Mouse (Mus musculus): ENCODE measurements around the gene Ypel1. TPM values are rescaled to one million over a fixed set of nuclear protein-coding genes. Genes with fewer than 3 reads are reported as not detected.

Ypel1 gene
- polyA plus RNA-seq, 1 experiment from 2014 or later, result 106 TPM

DNA sequence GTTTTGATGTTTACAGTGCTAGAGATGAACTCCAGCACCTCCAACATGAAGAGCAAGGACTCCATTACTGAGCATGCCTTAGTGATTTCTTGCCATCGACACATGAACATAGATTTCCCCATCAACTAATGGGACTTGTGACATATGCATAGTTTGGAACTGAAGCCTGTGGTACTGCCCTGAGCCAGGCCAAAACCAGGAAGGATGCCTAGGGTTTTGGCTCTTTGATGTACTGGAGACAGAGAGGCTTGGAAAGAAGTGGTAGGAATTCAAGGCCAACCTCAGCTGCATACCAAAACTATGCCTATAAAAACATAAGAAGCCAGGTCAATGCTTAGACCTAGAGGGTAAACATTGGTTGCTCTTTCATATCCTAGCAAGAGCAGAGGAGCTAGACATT, 19.6 kb upstream of the Ypel1 start:
- no peak for ATAC-seq (ENCODE audit: insufficient read depth, low FRiP score, low TSS enrichment)
- Histone ChIP-seq H3K9me3 (ENCODE audit: control insufficient read depth, low read length) (no peaks in the 10 kb centered on the region), H3K4me3 (ENCODE audit: low read depth, low read length) (no peak overlapping the region)

DNA sequence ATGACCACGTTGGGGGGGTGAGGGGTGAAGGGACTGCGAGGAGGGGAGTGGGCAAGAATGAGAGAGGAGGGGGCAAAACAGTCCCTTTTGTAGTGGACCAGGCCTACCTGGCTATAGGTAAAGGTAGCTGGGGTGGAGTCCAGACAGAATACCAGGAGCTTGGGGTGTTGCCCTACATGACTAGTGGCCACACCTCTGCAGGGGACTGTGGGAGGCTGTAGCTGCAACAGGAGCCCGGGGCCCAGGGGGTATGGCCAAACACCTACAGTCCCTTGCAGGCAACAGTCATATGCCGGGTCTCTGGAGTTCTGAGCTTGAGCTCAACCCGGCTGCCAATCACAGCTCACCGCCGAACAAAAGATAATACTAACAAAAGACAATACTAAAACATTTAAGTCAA, 17.4 kb upstream of the Ypel1 start:
- Histone ChIP-seq H3K4me3 (ENCODE audit: low read depth, low read length) (no peak overlapping the region), H3K27me3 (ENCODE audit: control insufficient read depth, insufficient read depth, low read length) (no peaks in the 10 kb centered on the region), H3K4me2 (ENCODE audit: low read depth) (no peak overlapping the region), H3K4me1 (ENCODE audit: control insufficient read depth, insufficient read depth, low read length) (peaks cover 2% of the 10 kb centered on the region; the same call in 1 of the 2 replicates), H3K27ac (ENCODE audit: low read depth, low read length) (no peak overlapping the region), H3K9me3 (ENCODE audit: control insufficient read depth, low read length) (no peaks in the 10 kb centered on the region), H3K9ac (ENCODE audit: low read length) (no peak overlapping the region), H3K36me3 (ENCODE audit: control insufficient read depth, insufficient read depth, low read length) (peaks cover 5% of the 10 kb centered on the region; the same call in 1 of the 2 replicates)
- ATAC-seq (ENCODE audit: insufficient read depth, low FRiP score, low TSS enrichment), result no peak
- DNase-seq (ENCODE audit: low spot score), result no peak
- 77% methylated on average over 7 of the region's 7 CpGs for WGBS

More for the DNA sequence above, 19.6 kb upstream of the Ypel1 start:
- peaks cover 5% of the 10 kb centered on the region; the same call in 1 of the 2 replicates for H3K36me3 ChIP-seq (ENCODE audit: control insufficient read depth, insufficient read depth, low read length)
- H3K9ac ChIP-seq (ENCODE audit: low read length), result no peak overlapping the region
- no peak overlapping the region for H3K4me2 ChIP-seq (ENCODE audit: low read depth)
- H3K4me1 ChIP-seq (ENCODE audit: control insufficient read depth, insufficient read depth, low read length), result no peaks in the 10 kb centered on the region
- no peak for DNase-seq (ENCODE audit: low spot score)
- 90% methylated on average over 1 of the region's 1 CpGs for WGBS
- no peaks in the 10 kb centered on the region for H3K27me3 ChIP-seq (ENCODE audit: control insufficient read depth, insufficient read depth, low read length)
- H3K27ac ChIP-seq (ENCODE audit: low read depth, low read length), result no peak overlapping the region

DNA sequence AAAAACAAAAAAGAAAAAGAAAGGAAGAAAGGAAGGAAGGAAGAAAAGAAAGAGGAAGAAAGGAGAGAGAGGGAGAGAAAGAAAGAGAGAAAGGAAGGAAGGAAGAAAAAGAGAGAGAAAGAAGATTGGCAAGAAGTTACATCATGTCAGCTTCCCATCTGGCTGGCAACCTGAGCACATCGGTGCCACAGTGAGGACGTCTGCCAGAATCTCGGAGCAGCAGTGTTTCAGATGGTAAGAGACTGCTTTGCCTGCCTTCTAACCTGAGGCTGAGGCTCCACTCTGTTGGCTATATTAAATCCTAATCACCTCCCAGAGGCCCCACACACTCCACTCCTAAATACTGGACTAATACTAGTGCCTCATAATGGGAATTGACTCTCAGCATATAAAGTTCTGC, 15.6 kb upstream of the Ypel1 start:
- WGBS, result 83% methylated on average over 3 of the region's 3 CpGs
- H3K4me2 ChIP-seq (ENCODE audit: low read depth), result no peak overlapping the region
- H3K4me3 ChIP-seq (ENCODE audit: low read depth, low read length), result no peak overlapping the region
- H3K9me3 ChIP-seq (ENCODE audit: control insufficient read depth, low read length), result no peaks in the 10 kb centered on the region
- H3K4me1 ChIP-seq (ENCODE audit: control insufficient read depth, insufficient read depth, low read length), result peaks cover 2% of the 10 kb centered on the region; the same call in 1 of the 2 replicates
- DNase-seq (ENCODE audit: low spot score) (no peak), ATAC-seq (ENCODE audit: insufficient read depth, low FRiP score, low TSS enrichment) (no peak)
- H3K9ac ChIP-seq (ENCODE audit: low read length), result no peak overlapping the region
- H3K27me3 ChIP-seq (ENCODE audit: control insufficient read depth, insufficient read depth, low read length), result no peaks in the 10 kb centered on the region
- H3K27ac ChIP-seq (ENCODE audit: low read depth, low read length), result no peak overlapping the region
- no peaks in the 10 kb centered on the region; the same call in 1 of the 2 replicates for H3K36me3 ChIP-seq (ENCODE audit: control insufficient read depth, insufficient read depth, low read length)

DNA sequence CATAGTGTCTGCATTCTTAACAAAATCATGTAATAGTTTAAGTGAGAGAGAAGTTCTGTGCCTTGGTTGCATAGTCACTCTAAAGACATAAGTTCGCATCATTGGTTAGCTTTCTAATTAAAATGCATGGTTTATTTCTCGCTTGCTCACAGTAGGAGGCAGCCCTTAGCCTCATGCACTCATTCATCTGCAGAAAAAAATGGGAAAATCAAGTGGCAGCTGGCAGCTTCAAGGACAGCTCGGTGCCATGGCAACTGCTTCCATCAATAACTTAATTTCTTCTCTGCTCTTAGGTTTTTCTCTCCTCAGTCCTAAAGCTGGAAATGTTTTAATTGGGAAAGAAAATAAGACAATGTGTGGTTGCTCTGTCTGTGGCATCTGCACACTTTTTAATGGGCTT, 13.9 kb upstream of the Ypel1 start:
- Histone ChIP-seq H3K4me3 (ENCODE audit: low read depth, low read length) (no peak overlapping the region), H3K9ac (ENCODE audit: low read length) (no peak overlapping the region), H3K27ac (ENCODE audit: low read depth, low read length) (no peak overlapping the region; the same call in 1 of the 2 replicates), H3K36me3 (ENCODE audit: control insufficient read depth, insufficient read depth, low read length) (no peaks in the 10 kb centered on the region), H3K4me2 (ENCODE audit: low read depth) (no peak overlapping the region), H3K27me3 (ENCODE audit: control insufficient read depth, insufficient read depth, low read length) (no peaks in the 10 kb centered on the region), H3K4me1 (ENCODE audit: control insufficient read depth, insufficient read depth, low read length) (peaks cover 2% of the 10 kb centered on the region; the same call in 1 of the 2 replicates), H3K9me3 (ENCODE audit: control insufficient read depth, low read length) (no peaks in the 10 kb centered on the region)
- DNase-seq (ENCODE audit: low spot score), result no peak
- 61% methylated on average over 3 of the region's 3 CpGs for WGBS
- no peak for ATAC-seq (ENCODE audit: insufficient read depth, low FRiP score, low TSS enrichment)

DNA sequence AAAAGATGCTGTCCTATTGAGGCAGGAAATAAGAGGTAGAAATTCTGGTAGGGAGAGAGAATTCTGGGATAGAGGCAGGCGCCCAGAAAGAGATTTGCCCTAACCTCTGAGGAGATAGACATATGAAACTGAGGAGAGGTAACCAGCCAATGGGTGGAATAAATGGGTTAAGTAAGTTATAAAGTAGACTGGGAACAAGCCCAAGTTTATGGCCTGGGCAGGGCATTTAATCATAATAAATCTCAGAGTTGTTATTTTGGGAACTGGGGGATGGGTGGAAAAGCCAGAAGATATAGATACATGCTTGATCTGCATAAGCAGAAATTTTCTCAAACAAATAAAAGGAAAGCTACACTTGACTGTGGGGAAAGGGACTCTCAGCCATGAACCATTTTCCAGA, 7.2 kb upstream of the Ypel1 start:
- no peak overlapping the region for H3K9ac ChIP-seq (ENCODE audit: low read length)
- H3K27ac ChIP-seq (ENCODE audit: low read depth, low read length), result no peak overlapping the region
- no peaks in the 10 kb centered on the region for H3K4me1 ChIP-seq (ENCODE audit: control insufficient read depth, insufficient read depth, low read length)
- no peak overlapping the region for H3K4me3 ChIP-seq (ENCODE audit: low read depth, low read length)
- 75% methylated on average over 1 of the region's 1 CpGs for whole genome bisulfite sequencing
- H3K4me2 ChIP-seq (ENCODE audit: low read depth), result no peak overlapping the region
- DNase-seq (ENCODE audit: low spot score) (no peak), ATAC-seq (ENCODE audit: insufficient read depth, low FRiP score, low TSS enrichment) (no peak)
- H3K27me3 ChIP-seq (ENCODE audit: control insufficient read depth, insufficient read depth, low read length), result no peaks in the 10 kb centered on the region
- no peaks in the 10 kb centered on the region for H3K9me3 ChIP-seq (ENCODE audit: control insufficient read depth, low read length)
- H3K36me3 ChIP-seq (ENCODE audit: control insufficient read depth, insufficient read depth, low read length), result no peaks in the 10 kb centered on the region

DNA sequence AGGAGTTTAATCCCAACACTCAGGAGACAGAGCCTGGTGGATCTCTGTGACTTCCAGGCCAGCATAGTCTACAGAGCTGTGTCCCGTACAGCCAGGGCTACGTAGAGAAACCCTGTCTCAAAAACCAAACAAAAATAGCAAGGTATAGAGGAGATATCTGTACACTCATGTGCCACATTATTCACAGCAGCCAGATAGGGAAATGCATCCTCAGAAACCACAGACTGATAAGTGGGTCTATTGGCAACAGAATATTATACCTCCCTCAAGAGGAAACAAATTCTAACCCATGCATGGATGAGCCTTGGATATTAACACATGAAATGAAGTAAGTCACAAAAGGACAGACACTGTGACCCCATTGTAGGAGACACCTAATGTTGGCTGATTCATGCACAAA, 1.9 kb upstream of the Ypel1 start:
- WGBS, result 90% methylated on average over 2 of the region's 2 CpGs
- no peak for ATAC-seq (ENCODE audit: insufficient read depth, low FRiP score, low TSS enrichment)

DNA sequence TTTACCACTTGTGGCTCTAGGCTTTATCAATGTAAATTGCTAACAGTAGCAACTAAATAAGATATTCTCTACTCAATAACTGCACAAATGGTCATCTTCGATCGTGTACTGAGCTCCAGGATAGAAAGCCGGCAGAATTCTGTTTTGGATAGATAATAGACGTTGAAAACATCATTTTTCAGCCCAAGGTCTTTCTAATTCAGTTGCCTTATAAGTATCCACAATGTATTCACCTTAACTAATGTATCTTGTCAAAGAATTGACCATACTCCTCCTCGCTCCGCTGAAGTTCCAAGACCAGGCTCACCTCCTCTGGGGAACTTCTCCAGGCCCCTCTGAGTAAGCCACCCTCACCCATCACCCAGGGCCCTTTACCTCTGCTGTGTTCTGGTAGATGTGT, 1.2 kb downstream of the Ypel1 start:
- H3K4me1 ChIP-seq (ENCODE audit: control insufficient read depth, insufficient read depth, low read length), result peaks cover 4% of the 10 kb centered on the region; the same call in 1 of the 2 replicates
- no peaks in the 10 kb centered on the region for H3K27me3 ChIP-seq (ENCODE audit: control insufficient read depth, insufficient read depth, low read length)
- peak overlapping the region; percentile 75 for H3K4me3 ChIP-seq (ENCODE audit: low read depth, low read length)
- WGBS, result 54% methylated on average over 6 of the region's 6 CpGs
- peak overlapping the region; percentile 71 for H3K4me2 ChIP-seq (ENCODE audit: low read depth)
- ATAC-seq (ENCODE audit: insufficient read depth, low FRiP score, low TSS enrichment), result no peak
- H3K27ac ChIP-seq (ENCODE audit: low read depth, low read length), result no peak overlapping the region
- peaks cover 12% of the 10 kb centered on the region for H3K36me3 ChIP-seq (ENCODE audit: control insufficient read depth, insufficient read depth, low read length)
- H3K9me3 ChIP-seq (ENCODE audit: control insufficient read depth, low read length), result no peaks in the 10 kb centered on the region
- DNase-seq (ENCODE audit: low spot score), result no peak
- H3K9ac ChIP-seq (ENCODE audit: low read length), result peak overlapping the region; percentile 88

More for the DNA sequence above, 1.9 kb upstream of the Ypel1 start:
- Histone ChIP-seq H3K4me2 (ENCODE audit: low read depth) (no peak overlapping the region), H3K27ac (ENCODE audit: low read depth, low read length) (no peak overlapping the region), H3K36me3 (ENCODE audit: control insufficient read depth, insufficient read depth, low read length) (no peaks in the 10 kb centered on the region), H3K27me3 (ENCODE audit: control insufficient read depth, insufficient read depth, low read length) (no peaks in the 10 kb centered on the region), H3K9ac (ENCODE audit: low read length) (no peak overlapping the region), H3K4me1 (ENCODE audit: control insufficient read depth, insufficient read depth, low read length) (peaks cover 4% of the 10 kb centered on the region; the same call in 1 of the 2 replicates), H3K4me3 (ENCODE audit: low read depth, low read length) (no peak overlapping the region), H3K9me3 (ENCODE audit: control insufficient read depth, low read length) (no peaks in the 10 kb centered on the region)
- DNase-seq (ENCODE audit: low spot score), result no peak

DNA sequence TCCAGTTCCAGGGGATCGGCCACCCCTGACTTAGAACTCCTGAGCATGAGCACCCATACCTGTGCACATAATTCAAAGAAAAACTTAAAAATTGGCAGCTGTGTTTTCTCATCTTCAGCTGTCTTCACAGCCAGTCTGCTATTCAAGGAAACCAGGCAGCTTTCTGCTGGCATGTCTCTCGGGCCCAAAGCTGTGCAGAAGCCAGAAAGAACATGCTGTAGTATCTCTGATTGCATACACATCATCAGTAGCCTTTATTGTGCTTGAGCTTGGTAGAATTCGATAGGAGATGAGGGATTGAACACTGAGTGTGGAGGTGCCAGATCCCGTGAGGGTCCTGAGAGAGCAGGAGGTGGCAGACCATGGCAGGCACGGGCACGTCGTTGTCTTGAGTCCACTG, 3.5 kb downstream of the Ypel1 start:
- no peak overlapping the region for H3K9ac ChIP-seq (ENCODE audit: low read length)
- no peaks in the 10 kb centered on the region for H3K9me3 ChIP-seq (ENCODE audit: control insufficient read depth, low read length)
- 94% methylated on average over 7 of the region's 7 CpGs for WGBS
- ATAC-seq (ENCODE audit: insufficient read depth, low FRiP score, low TSS enrichment), result no peak
- no peak overlapping the region for H3K27ac ChIP-seq (ENCODE audit: low read depth, low read length)
- no peak for DNase-seq (ENCODE audit: low spot score)
- H3K4me1 ChIP-seq (ENCODE audit: control insufficient read depth, insufficient read depth, low read length), result peaks cover 4% of the 10 kb centered on the region; the same call in 1 of the 2 replicates
- H3K4me2 ChIP-seq (ENCODE audit: low read depth), result no peak overlapping the region
- H3K27me3 ChIP-seq (ENCODE audit: control insufficient read depth, insufficient read depth, low read length), result no peaks in the 10 kb centered on the region
- H3K36me3 ChIP-seq (ENCODE audit: control insufficient read depth, insufficient read depth, low read length), result peaks cover 14% of the 10 kb centered on the region
- H3K4me3 ChIP-seq (ENCODE audit: low read depth, low read length), result no peak overlapping the region

DNA sequence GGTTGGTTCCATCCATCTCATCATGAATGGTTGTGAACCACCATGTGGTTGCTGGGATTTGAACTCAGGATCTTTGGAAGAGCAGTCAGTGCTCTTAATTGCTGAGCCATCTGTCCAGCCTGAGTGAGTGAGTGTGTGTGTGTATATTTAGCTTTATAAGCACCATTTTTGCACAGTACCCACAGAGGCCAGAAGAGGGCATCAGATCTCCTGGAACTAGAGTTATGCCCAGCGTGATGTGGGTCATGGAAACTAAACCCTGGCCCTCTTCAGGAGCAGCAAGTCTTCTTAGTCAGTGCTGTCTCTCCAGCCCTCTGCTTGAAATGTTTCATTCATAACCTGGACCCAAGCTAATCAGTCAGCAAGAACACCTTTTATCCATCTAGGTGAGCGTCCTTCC, 6.8 kb downstream of the Ypel1 start:
- ATAC-seq (ENCODE audit: insufficient read depth, low FRiP score, low TSS enrichment) (no peak), DNase-seq (ENCODE audit: low spot score) (no peak)
- H3K9ac ChIP-seq (ENCODE audit: low read length), result no peak overlapping the region
- no peak overlapping the region for H3K27ac ChIP-seq (ENCODE audit: low read depth, low read length)
- H3K9me3 ChIP-seq (ENCODE audit: control insufficient read depth, low read length), result no peaks in the 10 kb centered on the region
- peaks cover 17% of the 10 kb centered on the region for H3K36me3 ChIP-seq (ENCODE audit: control insufficient read depth, insufficient read depth, low read length)
- H3K4me3 ChIP-seq (ENCODE audit: low read depth, low read length), result no peak overlapping the region
- no peak overlapping the region for H3K4me2 ChIP-seq (ENCODE audit: low read depth)
- 94% methylated on average over 2 of the region's 2 CpGs for WGBS
- H3K27me3 ChIP-seq (ENCODE audit: control insufficient read depth, insufficient read depth, low read length), result no peaks in the 10 kb centered on the region
- no peaks in the 10 kb centered on the region for H3K4me1 ChIP-seq (ENCODE audit: control insufficient read depth, insufficient read depth, low read length)
